Mouse (Mus musculus): ENCODE results near the gene Ascl2.

GRCm38 (mm10) chr7:142967884-142968808, 918 bp downstream of the Ascl2 start:
- no peak for TF ChIP-seq CTCF (conservative IDR thresholded peaks at IDR 0.05; ENCODE audit: insufficient read depth, insufficient read length, low read depth, low read length)
- no peak for TF ChIP-seq POLR2A (IDR thresholded peaks at IDR 0.05; ENCODE audit: low read depth, low read length)
